Mouse (Mus musculus): ENCODE results near the gene Shroom1. TPM values are rescaled to one million over a fixed set of nuclear protein-coding genes. Genes with fewer than 3 reads are reported as not detected.

Gene Shroom1
- polyA plus RNA-seq, 1 experiment from 2014 or later: 1.3 TPM

- 71% methylated on average over 4 of the region's 4 CpGs for WGBS
- Histone ChIP-seq H3K4me3 (ENCODE audit: low read length) (no peak overlapping the region), H3K36me3 (ENCODE audit: control insufficient read depth, insufficient read depth) (no peaks in the 10 kb centered on the region), H3K27ac (ENCODE audit: low read length) (no peak overlapping the region), H3K4me2 (ENCODE audit: low read depth, low read length) (no peak overlapping the region), H3K27me3 (ENCODE audit: control insufficient read depth, insufficient read depth, low read length) (peaks cover 42% of the 10 kb centered on the region), H3K9me3 (replicated peaks; ENCODE audit: control insufficient read depth, low read length) (peaks cover 3% of the 10 kb centered on the region; the same call in 1 of the 2 replicates), H3K4me1 (ENCODE audit: control insufficient read depth, insufficient read depth, low read length) (no peaks in the 10 kb centered on the region), H3K9ac (ENCODE audit: low read length) (no peak overlapping the region)
- ATAC-seq (replicated peaks; ENCODE audit: extremely low read depth, insufficient read depth, low FRiP score): no peak
These were observed 24.2 kb downstream of the Shroom1 start for GRCm38 (mm10) chr11:53481088-53481730.

GRCm38 (mm10) chr11:53483159-53483891, 26.3 kb downstream of the Shroom1 start:
- H3K27ac ChIP-seq (ENCODE audit: low read length): no peak overlapping the region
- H3K4me1 ChIP-seq (ENCODE audit: control insufficient read depth, insufficient read depth, low read length): peaks cover 6% of the 10 kb centered on the region
- no peak overlapping the region for H3K4me2 ChIP-seq (ENCODE audit: low read depth, low read length)
- H3K9me3 ChIP-seq (replicated peaks; ENCODE audit: control insufficient read depth, low read length): peaks cover 3% of the 10 kb centered on the region; the same call in 1 of the 2 replicates
- H3K9ac ChIP-seq (ENCODE audit: low read length): no peak overlapping the region
- ATAC-seq (replicated peaks; ENCODE audit: extremely low read depth, insufficient read depth, low FRiP score): no peak
- no peak overlapping the region for H3K4me3 ChIP-seq (ENCODE audit: low read length)
- 55% methylated on average over 9 of the region's 9 CpGs for WGBS
- H3K36me3 ChIP-seq (ENCODE audit: control insufficient read depth, insufficient read depth): no peaks in the 10 kb centered on the region
- H3K27me3 ChIP-seq (ENCODE audit: control insufficient read depth, insufficient read depth, low read length): peaks cover 27% of the 10 kb centered on the region

GRCm38 (mm10) chr11:53485719-53486118, 28.7 kb downstream of the Shroom1 start:
- WGBS: 49% methylated on average over 3 of the region's 3 CpGs
- no peak overlapping the region for H3K9ac ChIP-seq (ENCODE audit: low read length)
- no peaks in the 10 kb centered on the region for H3K36me3 ChIP-seq (ENCODE audit: control insufficient read depth, insufficient read depth)
- H3K4me3 ChIP-seq (ENCODE audit: low read length): no peak overlapping the region
- no peak overlapping the region for H3K27ac ChIP-seq (ENCODE audit: low read length)
- ATAC-seq (replicated peaks; ENCODE audit: extremely low read depth, insufficient read depth, low FRiP score): no peak
- peaks cover 5% of the 10 kb centered on the region for H3K27me3 ChIP-seq (ENCODE audit: control insufficient read depth, insufficient read depth, low read length)
- peaks cover 6% of the 10 kb centered on the region for H3K4me1 ChIP-seq (ENCODE audit: control insufficient read depth, insufficient read depth, low read length)
- H3K9me3 ChIP-seq (replicated peaks; ENCODE audit: control insufficient read depth, low read length): 0 out of 2 replicates have a peak, but pooled peaks cover 2% of the 10 kb centered on the region
- H3K4me2 ChIP-seq (ENCODE audit: low read depth, low read length): no peak overlapping the region

GRCm38 (mm10) chr11:53486351-53486750, 29.3 kb downstream of the Shroom1 start:
- H3K4me1 ChIP-seq (ENCODE audit: control insufficient read depth, insufficient read depth, low read length): peaks cover 6% of the 10 kb centered on the region
- ATAC-seq (replicated peaks; ENCODE audit: extremely low read depth, insufficient read depth, low FRiP score): no peak
- H3K27me3 ChIP-seq (ENCODE audit: control insufficient read depth, insufficient read depth, low read length): peaks cover 5% of the 10 kb centered on the region
- H3K27ac ChIP-seq (ENCODE audit: low read length): no peak overlapping the region
- no peak overlapping the region for H3K9ac ChIP-seq (ENCODE audit: low read length)
- no peak overlapping the region for H3K4me3 ChIP-seq (ENCODE audit: low read length)
- WGBS: 76% methylated on average over 3 of the region's 3 CpGs
- no peaks in the 10 kb centered on the region for H3K36me3 ChIP-seq (ENCODE audit: control insufficient read depth, insufficient read depth)
- H3K4me2 ChIP-seq (ENCODE audit: low read depth, low read length): no peak overlapping the region
- 0 out of 2 replicates have a peak, but pooled peaks cover 2% of the 10 kb centered on the region for H3K9me3 ChIP-seq (replicated peaks; ENCODE audit: control insufficient read depth, low read length)

- Histone ChIP-seq H3K4me2 (ENCODE audit: low read depth, low read length) (peak overlapping the region; percentile 60), H3K36me3 (ENCODE audit: control insufficient read depth, insufficient read depth) (no peaks in the 10 kb centered on the region), H3K9ac (ENCODE audit: low read length) (no peak overlapping the region), H3K4me1 (ENCODE audit: control insufficient read depth, insufficient read depth, low read length) (peaks cover 6% of the 10 kb centered on the region), H3K9me3 (replicated peaks; ENCODE audit: control insufficient read depth, low read length) (0 out of 2 replicates have a peak, but pooled peaks cover 2% of the 10 kb centered on the region), H3K27me3 (ENCODE audit: control insufficient read depth, insufficient read depth, low read length) (peaks cover 5% of the 10 kb centered on the region), H3K27ac (ENCODE audit: low read length) (no peak overlapping the region), H3K4me3 (ENCODE audit: low read length) (peak overlapping the region; percentile 35)
- ATAC-seq (replicated peaks; ENCODE audit: extremely low read depth, insufficient read depth, low FRiP score): no peak
- 11% methylated on average over 27 of the region's 27 CpGs for WGBS
These were observed 30.0 kb downstream of the Shroom1 start for GRCm38 (mm10) chr11:53486822-53487594.

GRCm38 (mm10) chr11:53489007-53489406, 32.0 kb downstream of the Shroom1 start:
- no peak for ATAC-seq (replicated peaks; ENCODE audit: extremely low read depth, insufficient read depth, low FRiP score)
- Histone ChIP-seq H3K4me2 (ENCODE audit: low read depth, low read length) (no peak overlapping the region), H3K27ac (ENCODE audit: low read length) (no peak overlapping the region), H3K9me3 (replicated peaks; ENCODE audit: control insufficient read depth, low read length) (0 out of 2 replicates have a peak, but pooled peaks cover 2% of the 10 kb centered on the region), H3K4me3 (ENCODE audit: low read length) (no peak overlapping the region), H3K9ac (ENCODE audit: low read length) (no peak overlapping the region), H3K27me3 (ENCODE audit: control insufficient read depth, insufficient read depth, low read length) (peaks cover 5% of the 10 kb centered on the region), H3K36me3 (ENCODE audit: control insufficient read depth, insufficient read depth) (no peaks in the 10 kb centered on the region), H3K4me1 (ENCODE audit: control insufficient read depth, insufficient read depth, low read length) (peaks cover 6% of the 10 kb centered on the region)
- 97% methylated on average over 5 of the region's 5 CpGs for WGBS

GRCm38 (mm10) chr11:53489421-53489820, 32.4 kb downstream of the Shroom1 start:
- H3K9ac ChIP-seq (ENCODE audit: low read length): no peak overlapping the region
- peaks cover 6% of the 10 kb centered on the region for H3K4me1 ChIP-seq (ENCODE audit: control insufficient read depth, insufficient read depth, low read length)
- no peak overlapping the region for H3K4me2 ChIP-seq (ENCODE audit: low read depth, low read length)
- no peak for ATAC-seq (replicated peaks; ENCODE audit: extremely low read depth, insufficient read depth, low FRiP score)
- WGBS: 89% methylated on average over 9 of the region's 9 CpGs
- H3K36me3 ChIP-seq (ENCODE audit: control insufficient read depth, insufficient read depth): no peaks in the 10 kb centered on the region
- no peak overlapping the region for H3K27ac ChIP-seq (ENCODE audit: low read length)
- 0 out of 2 replicates have a peak, but pooled peaks cover 2% of the 10 kb centered on the region for H3K9me3 ChIP-seq (replicated peaks; ENCODE audit: control insufficient read depth, low read length)
- H3K4me3 ChIP-seq (ENCODE audit: low read length): no peak overlapping the region
- peaks cover 5% of the 10 kb centered on the region for H3K27me3 ChIP-seq (ENCODE audit: control insufficient read depth, insufficient read depth, low read length)

GRCm38 (mm10) chr11:53491954-53492401, 35.0 kb downstream of the Shroom1 start:
- ATAC-seq (replicated peaks; ENCODE audit: extremely low read depth, insufficient read depth, low FRiP score): no peak
- peak overlapping the region; percentile 4; the same call in 1 of the 2 replicates for H3K27ac ChIP-seq (ENCODE audit: low read length)
- peaks cover 2% of the 10 kb centered on the region; the same call in 1 of the 2 replicates for H3K27me3 ChIP-seq (ENCODE audit: control insufficient read depth, insufficient read depth, low read length)
- H3K4me1 ChIP-seq (ENCODE audit: control insufficient read depth, insufficient read depth, low read length): peaks cover 5% of the 10 kb centered on the region
- H3K9ac ChIP-seq (ENCODE audit: low read length): peak overlapping the region; percentile 1; the same call in 1 of the 2 replicates
- 31% methylated on average over 8 of the region's 8 CpGs for WGBS
- H3K4me3 ChIP-seq (ENCODE audit: low read length): no peak overlapping the region
- 0 out of 2 replicates have a peak, but pooled peaks cover 2% of the 10 kb centered on the region for H3K9me3 ChIP-seq (replicated peaks; ENCODE audit: control insufficient read depth, low read length)
- H3K36me3 ChIP-seq (ENCODE audit: control insufficient read depth, insufficient read depth): no peaks in the 10 kb centered on the region
- no peak overlapping the region for H3K4me2 ChIP-seq (ENCODE audit: low read depth, low read length)

All from heart, embryonic 16.5 days (tissue).